Mouse (Mus musculus) layer of hippocampus, adult 8-10 months (tissue): Measurements from ENCODE around the gene Psmc5. TPM values are rescaled to one million over a fixed set of nuclear protein-coding genes. Genes with fewer than 3 reads are reported as not detected.

Source experiments
- DNase-seq, 2 experiments: peaks; one replicate each; pipeline ENCODE4 v3.0.0; 2022; ENCODE audit warnings: low spot score in 2 of 2
- total RNA-seq, 4 experiments: library from RNA; stranded (reverse); gene quantifications; 2 replicates each; pipeline ENCODE4 v1.2.4; 2022

Gene Psmc5
- total RNA-seq, 4 experiments from 2014 or later = 164 to 180 (median 176) TPM

DNA sequence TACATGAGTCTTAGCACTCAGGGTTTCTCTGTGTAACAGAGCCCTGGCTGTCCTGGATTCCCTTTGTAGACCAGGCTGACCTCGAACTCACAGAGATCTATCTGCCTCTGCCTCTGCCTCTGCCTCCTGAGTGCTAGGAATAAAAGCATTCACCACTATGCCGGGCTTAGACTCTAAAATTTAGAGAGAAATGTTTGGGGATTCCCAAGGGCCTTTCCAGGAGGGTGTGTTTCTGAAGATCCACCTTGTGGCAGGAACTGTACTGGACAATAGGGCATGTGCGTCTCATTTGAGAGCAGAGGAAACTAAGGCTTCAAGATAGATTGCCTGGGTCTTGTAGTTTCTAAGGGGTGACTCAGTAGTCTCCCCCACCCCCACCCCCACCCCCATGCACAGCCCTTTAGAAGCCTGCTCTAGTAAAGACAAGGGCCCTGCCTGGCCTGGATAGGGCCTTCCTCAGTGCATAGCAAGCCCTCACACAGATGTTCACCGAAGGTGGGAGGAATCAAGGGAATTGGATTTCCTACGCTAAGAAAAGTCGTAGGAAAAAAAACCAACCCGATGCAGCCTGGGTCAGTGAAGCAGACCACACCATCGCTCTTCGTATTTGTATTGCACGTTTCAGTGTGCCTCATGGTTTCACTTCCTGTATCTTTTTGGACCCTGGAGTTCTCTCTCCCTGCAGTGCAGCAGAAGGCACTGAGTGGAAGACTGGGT is 49.6 kb downstream of the Psmc5 start:
- DNase-seq = no peak

- no peak for DNase-seq
These were observed 50.1 kb downstream of the Psmc5 start for GRCm38 (mm10) chr11:106306065-106306385.

- no peak for DNase-seq
These were observed 50.8 kb downstream of the Psmc5 start for GRCm38 (mm10) chr11:106306758-106307157.

GRCm38 (mm10) chr11:106307432-106307831 is 51.5 kb downstream of the Psmc5 start:
- DNase-seq = no peak

- DNase-seq = no peak
These were observed 52.2 kb downstream of the Psmc5 start for GRCm38 (mm10) chr11:106308162-106308561.

DNA sequence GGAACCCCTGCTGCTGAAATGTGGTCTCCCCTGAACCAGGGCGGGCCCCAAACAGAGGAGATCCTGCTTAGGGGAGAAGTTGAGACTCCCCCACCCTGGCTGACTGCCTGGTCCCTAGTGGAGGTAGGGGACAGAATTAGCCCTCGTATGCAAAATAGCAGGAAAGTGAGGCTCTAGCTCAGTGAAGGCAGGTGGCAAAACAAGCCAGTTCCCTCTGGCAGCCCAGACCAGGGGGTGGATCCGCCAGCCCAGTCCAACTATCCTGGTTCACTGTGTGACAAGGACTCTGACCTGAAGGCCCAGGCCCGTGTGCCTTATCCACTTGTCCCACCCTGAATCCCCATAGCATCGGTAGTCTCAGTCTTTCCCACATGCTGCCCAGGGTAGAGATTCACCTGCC is 54.2 kb downstream of the Psmc5 start:
- DNase-seq = no peak

Other genes starting within 250 kb of the Psmc5 start
- 1 to 10 TPM; 1.1 to 1.6 (median 1.3) TPM for gene Kcnh6, start 248.0 kb upstream of the Psmc5 start, total RNA-seq
- gene Dcaf7, start 219.3 kb upstream of the Psmc5 start, total RNA-seq = 100 to 1,000 TPM; 121 to 133 (median 126) TPM
- 10 to 100 TPM; 15.5 to 23.3 (median 18.7) TPM for gene Taco1, start 190.1 kb upstream of the Psmc5 start, total RNA-seq
- gene Map3k3, start 171.5 kb upstream of the Psmc5 start, total RNA-seq = 10 to 100 TPM; 30.2 to 37.4 (median 35.1) TPM
- 1 to 10 TPM in 1 of 4 experiments, not detected in 3; 1.4 TPM for gene Gm10840, start 95.3 kb upstream of the Psmc5 start, total RNA-seq
- 100 to 1,000 TPM; 111 to 131 (median 122) TPM for gene Limd2, start 95.3 kb upstream of the Psmc5 start, total RNA-seq
- 10 to 100 TPM; 29.2 to 33.2 (median 31.0) TPM for gene Strada, start 54.0 kb upstream of the Psmc5 start, total RNA-seq
- 10 to 100 TPM; 82.3 to 98.3 (median 92.6) TPM for gene Ccdc47, start 39.8 kb upstream of the Psmc5 start, total RNA-seq
- 10 to 100 TPM; 65.3 to 71.1 (median 69.4) TPM for gene Ddx42, start 39.2 kb upstream of the Psmc5 start, total RNA-seq
- 10 to 100 TPM; 28.9 to 33.3 (median 32.4) TPM for gene Ftsj3, start 75 bp upstream of the Psmc5 start, total RNA-seq
- 10 to 100 TPM; 29.1 to 34.7 (median 31.2) TPM for gene Smarcd2, start 16.8 kb downstream of the Psmc5 start, total RNA-seq
- under 1 TPM in 2 of 4 experiments, not detected in 2; 0.16 to 0.20 TPM for gene Tcam1, start 20.5 kb downstream of the Psmc5 start, total RNA-seq
- gene Gh, start 45.7 kb downstream of the Psmc5 start, total RNA-seq = 1 to 10 TPM in 1 of 4 experiments, under 1 TPM in 1, not detected in 2; 0.57 to 1.7 TPM
- gene Cd79b, start 58.6 kb downstream of the Psmc5 start, total RNA-seq = under 1 TPM in 1 of 4 experiments, not detected in 3; 0.39 TPM
- under 1 TPM in 2 of 4 experiments, not detected in 2; 0.07 TPM for gene Scn4a, start 97.1 kb downstream of the Psmc5 start, total RNA-seq
- under 1 TPM in 1 of 4 experiments, not detected in 3; 0.41 TPM for gene Prr29, start 109.3 kb downstream of the Psmc5 start, total RNA-seq
- 1 to 10 TPM; 1.7 to 3.4 (median 2.4) TPM for gene Icam2, start 131.9 kb downstream of the Psmc5 start, total RNA-seq
- 10 to 100 TPM; 10.4 to 12.4 (median 11.4) TPM for gene Ern1, start 231.7 kb downstream of the Psmc5 start, total RNA-seq